Mouse (Mus musculus): ENCODE results near the gene Adamts17.

DNA sequence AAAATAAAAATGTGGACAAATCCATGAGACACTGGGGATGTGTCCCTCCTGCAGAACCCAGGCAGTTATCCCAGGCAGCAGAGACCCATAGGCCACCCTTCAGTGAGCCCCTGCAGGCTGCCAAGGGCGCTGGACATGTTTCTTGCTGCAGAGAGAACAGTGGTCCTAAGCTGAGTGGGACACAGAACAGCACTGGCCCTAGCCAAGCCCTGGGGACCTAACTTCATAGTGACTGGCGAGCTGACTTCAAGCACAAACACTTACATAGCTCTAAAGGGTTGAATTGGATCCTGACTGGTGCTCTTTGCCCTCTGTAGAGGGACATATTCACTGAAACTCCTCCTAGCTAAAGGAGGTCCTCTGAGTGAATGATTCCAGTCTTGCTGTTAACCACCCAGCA is 223.0 kb downstream of the Adamts17 start:
- TF ChIP-seq CTCF (conservative IDR thresholded peaks at IDR 0.05; ENCODE audit: low read length) (no peak), POU5F1 (IDR thresholded peaks at IDR 0.05; ENCODE audit: borderline replicate concordance, low read length) (no peak)

Measured in E14TG2a.4 (cell line).